13 mouse cellular contexts compared by ENCODE assay signal in genomic region chr17:53531160-53531559, GRCm38 (mm10). TPM values are rescaled to one million over a fixed set of nuclear protein-coding genes. Genes with fewer than 3 reads are reported as not detected.
DNase-seq lines count a peak whose midpoint lies in the region; ATAC-seq lines count a peak whose summit lies in the region.
"Had no signal": no experiment of that assay in that cellular context is flagged by ENCODE, and none has a peak within 500 bp of the region (broad histone marks: within the 10 kb centered on the region; RNA-seq: fewer than 3 reads in every experiment).

No protein-coding gene starts in this region.

- no peaks in the 10 kb centered on the region for H3K9me3 ChIP-seq in kidney, embryonic 15.5 days (replicated peaks)
- H3K9me3 ChIP-seq in midbrain, embryonic 16.5 days (replicated peaks; ENCODE audit: control insufficient read depth, low read length, poor library complexity, severe bottlenecking), result no peaks in the 10 kb centered on the region
- H3K9me3 ChIP-seq: heart, embryonic 15.5 days had no signal

- peak; percentile 46 for DNase-seq in CD4-positive, CD25-positive, alpha-beta regulatory T cell, adult 2 months (ENCODE audit: low read depth, low spot score)
- DNase-seq in kidney, postnatal 4 days, result peak; percentile 6 to 16
- DNase-seq in A20 (ENCODE audit: low read depth, low spot score), result peak; percentile 26
- peak; percentile 37 for DNase-seq in adrenal gland, postnatal 14 days
- DNase-seq in right cerebral cortex, postnatal 36 days (ENCODE audit: low spot score in 2 of 2), result no peak
- DNase-seq: cerebellum, adult 8-10 months had no signal

- no peaks in the 10 kb centered on the region for H3K36me3 ChIP-seq in kidney, embryonic 15.5 days
- no peaks in the 10 kb centered on the region for H3K36me3 ChIP-seq in midbrain, embryonic 16.5 days (ENCODE audit: control insufficient read depth, insufficient read depth, low read length)
- H3K36me3 ChIP-seq: heart, embryonic 15.5 days had no signal

- no peaks in the 10 kb centered on the region for H3K27me3 ChIP-seq in kidney, embryonic 15.5 days
- H3K27me3 ChIP-seq in midbrain, embryonic 16.5 days (ENCODE audit: control insufficient read depth, insufficient read depth, low read depth, low read length), result no peaks in the 10 kb centered on the region
- H3K27me3 ChIP-seq: heart, embryonic 15.5 days had no signal

- no peaks in the 10 kb centered on the region for H3K4me1 ChIP-seq in kidney, embryonic 15.5 days
- no peaks in the 10 kb centered on the region for H3K4me1 ChIP-seq in midbrain, embryonic 16.5 days (ENCODE audit: control insufficient read depth, insufficient read depth, low read length)

- H3K4me3 ChIP-seq in kidney, embryonic 15.5 days (replicated peaks), result no peak overlapping the region
- no peak overlapping the region for H3K4me3 ChIP-seq in midbrain, embryonic 16.5 days (ENCODE audit: low read depth, low read length)
- H3K4me3 ChIP-seq: heart, embryonic 15.5 days had no signal

- H3K4me2 ChIP-seq in kidney, embryonic 15.5 days, result no peak overlapping the region
- H3K4me2 ChIP-seq in midbrain, embryonic 16.5 days (ENCODE audit: low read length), result no peak overlapping the region
- H3K4me2 ChIP-seq: heart, embryonic 15.5 days had no signal

- H3K9ac ChIP-seq in kidney, embryonic 15.5 days, result no peak overlapping the region
- no peak overlapping the region for H3K9ac ChIP-seq in midbrain, embryonic 16.5 days (ENCODE audit: low read depth, low read length)
- H3K9ac ChIP-seq: heart, embryonic 15.5 days had no signal

- H3K27ac ChIP-seq in kidney, embryonic 15.5 days, result no peak overlapping the region
- H3K27ac ChIP-seq in midbrain, embryonic 16.5 days (ENCODE audit: low read length), result no peak overlapping the region
- H3K27ac ChIP-seq: heart, embryonic 15.5 days had no signal

- ATAC-seq in CD4-positive, CD25-positive, alpha-beta regulatory T cell, adult 4 months, result no peak
- no peak for ATAC-seq in kidney, embryonic 15.5 days (replicated peaks; ENCODE audit: low FRiP score)
- no peak for ATAC-seq in midbrain, embryonic 16.5 days

- 54% methylated on average over 2 of the region's 2 CpGs for WGBS in kidney, embryonic 15.5 days
- WGBS in midbrain, embryonic 16.5 days, result 65% methylated on average over 2 of the region's 2 CpGs

RNA-seq across cellular contexts. Expression of gene Pp2d1, which starts 8.1 kb away (rescaled TPM):
- polyA plus RNA-seq in CD4-positive, CD25-positive, alpha-beta regulatory T cell, adult 4 months (2017; shearing (Covaris generic)), result 1 to 10 TPM in 1 of 2 experiments, under 1 TPM in 1; 0.60 to 1.2 TPM
- polyA plus RNA-seq in kidney, embryonic 15.5 days (2015; fragmentation: Nextera tagmentation; extraction: Ambion mirVana), result 0.17 and 0.21 TPM in 2 replicates
- total RNA-seq in adrenal gland, postnatal 14 days (2021), result not detected in 2 replicates
- 0.46 and 0.50 TPM in 2 replicates for polyA plus RNA-seq in midbrain, embryonic 16.5 days (2015; fragmentation: Nextera tagmentation; extraction: Ambion mirVana)
- total RNA-seq: adrenal gland, adult 18-20 months; midbrain, postnatal 0 days had no signal
- polyA plus RNA-seq: urinary bladder, adult 2 months had no signal

RNA-seq across cellular contexts. Expression of gene Kat2b, which starts 35.5 kb away (rescaled TPM):
- 10 to 100 TPM; 18.7 to 31.5 TPM for polyA plus RNA-seq in CD4-positive, CD25-positive, alpha-beta regulatory T cell, adult 4 months (2017; shearing (Covaris generic))
- polyA plus RNA-seq in kidney, embryonic 15.5 days (2015; fragmentation: Nextera tagmentation; extraction: Ambion mirVana), result 3.8 and 4.4 TPM in 2 replicates
- total RNA-seq in adrenal gland, postnatal 14 days (2021), result 65.7 and 67.0 TPM in 2 replicates
- polyA plus RNA-seq in midbrain, embryonic 16.5 days (2015; fragmentation: Nextera tagmentation; extraction: Ambion mirVana), result 7.2 and 8.7 TPM in 2 replicates

RNA-seq across cellular contexts. Expression of gene Rab5a, which starts 52.1 kb away (rescaled TPM):
- 10 to 100 TPM in 1 of 2 experiments, 1 to 10 TPM in 1; 9.1 to 16.0 TPM for polyA plus RNA-seq in CD4-positive, CD25-positive, alpha-beta regulatory T cell, adult 4 months (2017; shearing (Covaris generic))
- polyA plus RNA-seq in kidney, embryonic 15.5 days (2015; fragmentation: Nextera tagmentation; extraction: Ambion mirVana), result 76.5 and 78.9 TPM in 2 replicates
- total RNA-seq in adrenal gland, postnatal 14 days (2021), result 87.1 and 87.4 TPM in 2 replicates
- 99.4 and 101 TPM in 2 replicates for polyA plus RNA-seq in midbrain, embryonic 16.5 days (2015; fragmentation: Nextera tagmentation; extraction: Ambion mirVana)

Comparison
In these comparisons a context has a peak if more than half of its experiments do, and no peak if none do; other contexts are left out.
1. DNase-seq: peak in CD4-positive, CD25-positive, alpha-beta regulatory T cell, adult 2 months (single experiment), kidney, postnatal 4 days (2 of 2), A20 (single experiment) and adrenal gland, postnatal 14 days (single experiment); none in right cerebral cortex, postnatal 36 days (0 of 2).